Mouse (Mus musculus) forebrain, embryonic 11.5 days (tissue): ENCODE measurements around the gene Atr. TPM values are rescaled to one million over a fixed set of nuclear protein-coding genes. Genes with fewer than 3 reads are reported as not detected.
"Not testable (repeated sequence)": the region's sequence is repeated elsewhere in the genome, so short reads cannot be mapped to it uniquely, and the experiment has no call there.

Source experiments
- ATAC-seq: fragments of 200-750 bp; cut with Nextera tagmentation; replicated peaks from 2 replicates; pipeline ENCODE4 v1.8.0; 2017; ENCODE audit warnings: moderate TSS enrichment; ENCODE audit not compliant: low FRiP score
- DNase-seq: peaks from one replicate; pipeline ENCODE4 v3.0.0-alpha.2; 2017; ENCODE audit warnings: low spot score
- H3K27ac ChIP-seq: fragments of 300-500 bp; sonication (generic); 2 replicates; pipeline ENCODE4 v1.5.1; 2014; ENCODE audit warnings: low read depth, low read length
- H3K27me3 ChIP-seq: fragments of 300-500 bp; sonication (generic); 2 replicates; pipeline ENCODE4 v1.6.1; 2014; ENCODE audit warnings: mild to moderate bottlenecking, low read length, mixed read lengths; ENCODE audit not compliant: control insufficient read depth, insufficient read depth
- H3K36me3 ChIP-seq: fragments of 300-500 bp; sonication (generic); 2 replicates; pipeline ENCODE4 v1.6.1; 2014; ENCODE audit warnings: mild to moderate bottlenecking, low read length, moderate library complexity, mixed read lengths; ENCODE audit not compliant: control insufficient read depth, insufficient read depth
- H3K4me1 ChIP-seq: fragments of 300-500 bp; sonication (generic); replicated peaks from 2 replicates; pipeline ENCODE4 v1.6.1; 2014; ENCODE audit warnings: low read length, mixed read lengths; ENCODE audit not compliant: control insufficient read depth, insufficient read depth
- H3K4me2 ChIP-seq: fragments of 300-500 bp; sonication (generic); 2 replicates; pipeline ENCODE4 v1.6.1; 2014; ENCODE audit warnings: low read depth, mild to moderate bottlenecking, low read length, moderate library complexity, mixed read lengths; ENCODE audit not compliant: severe bottlenecking
- H3K4me3 ChIP-seq: fragments of 300-500 bp; sonication (generic); 2 replicates; pipeline ENCODE4 v1.5.1; 2014; ENCODE audit warnings: low read depth, low read length
- H3K9ac ChIP-seq: fragments of 300-500 bp; sonication (generic); 2 replicates; pipeline ENCODE4 v1.6.1; 2014; ENCODE audit warnings: low read length
- H3K9me3 ChIP-seq: fragments of 300-500 bp; sonication (generic); 2 replicates; pipeline ENCODE4 v1.6.1; 2016; ENCODE audit warnings: low read length, mixed read lengths; ENCODE audit not compliant: control insufficient read depth
- WGBS: fragments of 180-500 bp; shearing (Covaris S2); extraction: QIAGEN DNeasy Blood & Tissue Kit; methylation state at CpG from one replicate; pipeline ENCODE4 v1.1.7; 2014; 5-methylcytosine and 5-hydroxymethylcytosine counted together
- polyA plus RNA-seq: library from polyadenylated mRNA; unstranded; fragments of >200 nt; fragmentation: Nextera tagmentation; extraction: Ambion mirVana; gene quantifications from 2 replicates; pipeline ENCODE4 v1.2.1, GENCODE M21; 2014

The Atr gene
- polyA plus RNA-seq, 1 experiment from 2014 or later, result 30.3 TPM

DNA sequence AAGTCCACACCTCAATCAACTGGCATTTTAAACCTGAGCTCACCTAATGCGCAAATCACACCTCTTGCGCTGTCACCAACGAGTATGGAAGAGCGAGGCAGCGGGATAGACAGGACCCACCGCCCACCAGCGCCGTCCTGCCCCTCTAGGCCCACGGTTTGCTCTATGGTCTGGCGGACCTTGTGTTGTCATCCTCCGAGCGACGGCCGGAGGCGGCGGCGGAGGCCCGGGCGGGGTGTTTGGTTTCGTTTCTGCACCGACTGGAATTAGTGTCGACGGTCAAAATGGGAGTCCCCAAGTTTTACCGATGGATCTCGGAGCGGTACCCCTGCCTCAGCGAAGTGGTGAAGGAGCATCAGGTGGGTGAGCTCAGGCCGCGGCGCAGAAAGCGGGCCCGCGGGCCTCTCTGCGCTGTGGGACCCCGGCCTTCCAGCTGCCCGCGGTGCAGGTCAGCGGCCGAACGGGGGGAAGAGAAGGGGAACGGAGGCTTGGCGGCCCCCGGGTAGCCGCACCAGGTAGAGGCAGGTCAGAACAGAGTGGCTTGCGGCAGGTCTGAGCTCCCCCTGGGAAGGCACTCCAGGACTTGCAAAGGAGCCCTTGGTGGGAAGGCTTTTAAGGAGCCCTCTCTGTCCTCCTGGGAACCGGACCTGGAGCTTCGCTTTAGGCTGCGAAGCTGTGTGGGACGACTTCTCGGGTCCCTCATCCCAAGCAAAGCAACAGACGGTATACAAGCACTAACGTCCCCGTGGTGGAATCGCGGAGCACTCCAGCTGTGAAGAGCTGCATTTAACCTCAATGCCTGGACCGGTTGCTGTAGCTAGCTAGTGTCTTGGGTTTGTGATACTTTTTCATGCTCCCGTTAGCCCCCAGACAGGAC lies 97.4 kb downstream of the Atr start, which contains the start of gene Xrn1:
Gene Xrn1 (plus strand): TSS at position 176 of the 877 bp plus-strand sequence.
- ATAC-seq, result peak; percentile 99
- Histone ChIP-seq H3K4me2 (peak within 1 kb of the TSS; percentile 81), H3K4me3 (peak within 1 kb of the TSS; percentile 91), H3K27ac (peak within 1 kb of the TSS; percentile 77), H3K36me3 (no peaks in the 10 kb centered on the region), H3K9me3 (no peaks in the 10 kb centered on the region), H3K9ac (peak within 1 kb of the TSS; percentile 95), H3K27me3 (no peaks in the 10 kb centered on the region), H3K4me1 (no peaks in the 10 kb centered on the region)
- DNase-seq, result peak; percentile 96
- under 1% methylated on average over 57 of the region's 57 CpGs for WGBS

DNA sequence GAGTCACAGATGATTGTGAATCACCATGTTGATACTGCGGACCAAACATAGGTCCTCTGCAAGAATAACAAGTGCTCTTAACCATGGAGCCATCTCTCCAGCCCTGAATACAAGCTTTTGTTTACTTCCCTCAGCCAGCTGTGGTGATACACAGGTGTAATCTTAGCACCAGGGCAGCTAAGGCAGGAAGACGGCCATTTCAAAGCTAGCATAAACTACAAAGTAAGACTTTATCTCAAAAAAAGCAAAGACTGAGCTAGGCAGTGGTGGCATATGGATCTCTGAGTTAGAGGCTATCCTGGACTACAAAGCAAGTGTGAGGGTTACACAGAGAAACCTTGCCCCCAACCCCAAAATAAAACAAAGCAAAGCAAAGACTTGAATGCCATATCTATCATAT lies 100.2 kb downstream of the Atr start:
- 92% methylated on average over 2 of the region's 2 CpGs for WGBS
- DNase-seq, result no peak
- no peak overlapping the region for H3K4me3 ChIP-seq

DNA sequence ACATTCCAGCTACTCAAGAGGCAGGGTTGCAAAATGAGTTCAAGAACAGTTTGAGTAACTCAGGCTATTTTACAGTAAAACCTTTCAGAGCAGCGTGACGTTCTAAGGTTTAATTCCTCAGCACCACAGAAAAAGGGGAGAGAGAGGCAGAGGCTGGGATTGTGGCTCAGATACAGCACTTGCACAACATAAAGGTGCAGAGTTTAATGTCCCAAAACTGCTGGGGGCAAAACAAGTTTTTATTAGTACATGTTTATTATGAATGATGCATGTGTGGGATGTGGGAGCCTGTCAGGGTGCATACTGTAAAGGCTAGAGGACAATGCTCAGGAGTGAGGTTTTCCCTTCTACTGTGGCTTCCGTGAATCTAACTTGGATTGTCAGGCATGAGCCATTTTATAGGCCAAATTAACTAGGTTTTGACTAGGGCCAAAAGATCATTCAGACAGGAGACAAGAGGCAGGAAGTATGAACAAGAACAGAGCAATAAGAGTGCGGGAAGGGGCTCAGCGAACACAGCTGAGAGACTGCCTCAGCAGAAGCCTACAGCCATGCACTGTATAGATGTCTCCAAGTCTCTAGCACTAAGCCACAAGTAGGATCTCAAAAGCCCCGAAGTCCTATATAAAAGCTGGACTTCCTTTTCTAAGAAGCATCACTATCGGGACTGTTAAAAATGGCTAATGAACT lies 100.8 kb downstream of the Atr start:
- no peak overlapping the region for H3K27ac ChIP-seq
- H3K27me3 ChIP-seq, result no peaks in the 10 kb centered on the region
- ATAC-seq (no peak), DNase-seq (no peak)
- H3K4me3 ChIP-seq, result no peak overlapping the region
- H3K9me3 ChIP-seq, result no peaks in the 10 kb centered on the region
- H3K4me2 ChIP-seq, result no peak overlapping the region
- H3K4me1 ChIP-seq, result no peaks in the 10 kb centered on the region
- 95% methylated on average over 7 of the region's 7 CpGs for WGBS
- no peak overlapping the region for H3K9ac ChIP-seq
- no peaks in the 10 kb centered on the region for H3K36me3 ChIP-seq

More for the DNA sequence above, 100.2 kb downstream of the Atr start:
- Histone ChIP-seq H3K27me3 (no peaks in the 10 kb centered on the region), H3K4me1 (no peaks in the 10 kb centered on the region), H3K36me3 (no peaks in the 10 kb centered on the region), H3K9ac (no peak overlapping the region), H3K27ac (no peak overlapping the region), H3K4me2 (no peak overlapping the region), H3K9me3 (no peaks in the 10 kb centered on the region)
- no peak for ATAC-seq

DNA sequence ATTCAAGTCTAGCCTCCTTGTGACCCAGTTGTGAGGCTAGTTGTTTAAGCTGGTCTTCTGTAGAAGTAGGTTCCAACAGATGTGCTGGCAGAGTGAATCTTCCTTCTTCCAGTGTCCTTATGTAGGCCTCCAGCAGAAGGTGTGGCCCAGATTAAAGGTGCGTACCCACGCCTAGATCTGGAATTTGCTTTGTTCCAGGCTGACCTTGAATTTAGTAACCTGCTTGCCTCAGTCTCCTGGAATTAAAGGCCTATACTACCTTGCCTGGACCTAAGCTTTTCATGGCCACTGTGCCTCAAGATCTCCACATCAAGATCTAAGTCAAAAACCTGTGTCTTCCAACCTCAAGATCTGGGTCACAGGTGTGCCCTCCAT lies 101.3 kb downstream of the Atr start:
- not testable (repeated sequence) for H3K36me3 ChIP-seq, H3K9ac ChIP-seq, DNase-seq, H3K27me3 ChIP-seq, H3K9me3 ChIP-seq, H3K4me2 ChIP-seq, ATAC-seq, H3K4me3 ChIP-seq, H3K4me1 ChIP-seq, H3K27ac ChIP-seq
- WGBS, result 92% methylated on average over 2 of the region's 2 CpGs

DNA sequence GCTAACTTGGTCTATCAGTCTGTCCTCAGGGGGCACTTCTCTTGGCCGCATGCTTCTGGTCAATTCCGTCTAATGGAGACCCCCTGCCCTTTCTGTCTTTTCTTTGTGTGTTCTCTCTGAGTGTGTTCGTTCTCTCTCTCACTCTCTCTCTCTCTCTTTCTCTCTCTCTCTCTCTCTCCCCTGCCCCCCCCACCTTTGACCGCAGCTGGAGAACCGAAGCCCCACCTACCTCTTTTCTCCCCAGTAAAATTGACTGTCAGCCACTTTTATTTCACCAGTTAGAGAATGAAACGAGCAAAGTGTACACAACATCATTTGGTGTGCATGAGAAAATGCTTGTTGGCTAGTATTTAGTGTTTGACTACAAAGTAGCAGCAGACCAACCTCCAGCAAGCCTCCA lies 101.8 kb downstream of the Atr start:
- DNase-seq (no peak), ATAC-seq (no peak)
- H3K27ac ChIP-seq, result no peak overlapping the region
- H3K27me3 ChIP-seq, result no peaks in the 10 kb centered on the region
- no peaks in the 10 kb centered on the region for H3K36me3 ChIP-seq
- H3K9ac ChIP-seq, result no peak overlapping the region
- H3K4me3 ChIP-seq, result no peak overlapping the region
- no peak overlapping the region for H3K4me2 ChIP-seq
- no peaks in the 10 kb centered on the region for H3K9me3 ChIP-seq
- 80% methylated on average over 6 of the region's 6 CpGs for WGBS
- no peaks in the 10 kb centered on the region for H3K4me1 ChIP-seq

DNA sequence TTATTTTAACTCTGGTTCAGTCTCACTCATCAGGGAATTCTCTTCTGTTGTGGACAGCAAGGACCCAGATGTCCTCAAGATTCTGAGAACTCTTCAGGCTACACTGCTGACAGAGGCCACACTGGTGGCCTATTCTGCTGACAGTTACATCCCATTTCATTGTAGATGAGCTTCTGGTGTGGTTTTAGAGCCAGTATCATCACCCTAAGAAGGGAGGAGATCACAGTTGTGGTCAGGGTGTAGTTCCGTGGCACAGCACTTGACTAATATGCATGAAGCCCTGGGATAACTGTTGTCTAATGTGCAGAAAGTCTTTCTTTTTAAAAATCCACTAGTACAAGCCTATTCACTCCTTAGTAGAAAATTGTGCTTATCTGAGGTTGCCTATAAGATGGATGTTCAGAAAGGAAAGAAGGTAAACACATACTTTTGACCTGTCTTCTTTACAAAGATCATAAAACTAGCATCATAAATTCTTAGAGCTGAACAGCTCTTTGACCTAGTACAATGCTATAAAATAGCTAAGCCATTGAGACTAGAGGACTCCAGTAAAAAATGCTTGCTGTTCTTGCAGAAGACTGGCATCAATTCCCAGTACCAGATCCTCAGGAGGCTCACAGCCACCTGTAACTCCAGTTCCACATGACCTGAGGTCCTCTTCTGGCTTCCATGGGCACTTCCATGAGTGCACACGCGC lies 102.5 kb downstream of the Atr start:
- Histone ChIP-seq H3K4me2 (no peak overlapping the region), H3K9ac (no peak overlapping the region), H3K4me3 (no peak overlapping the region), H3K4me1 (no peaks in the 10 kb centered on the region), H3K9me3 (no peaks in the 10 kb centered on the region), H3K27me3 (no peaks in the 10 kb centered on the region), H3K27ac (no peak overlapping the region), H3K36me3 (no peaks in the 10 kb centered on the region)
- no peak for DNase-seq
- no peak for ATAC-seq
- WGBS, result 95% methylated on average over 3 of the region's 3 CpGs

DNA sequence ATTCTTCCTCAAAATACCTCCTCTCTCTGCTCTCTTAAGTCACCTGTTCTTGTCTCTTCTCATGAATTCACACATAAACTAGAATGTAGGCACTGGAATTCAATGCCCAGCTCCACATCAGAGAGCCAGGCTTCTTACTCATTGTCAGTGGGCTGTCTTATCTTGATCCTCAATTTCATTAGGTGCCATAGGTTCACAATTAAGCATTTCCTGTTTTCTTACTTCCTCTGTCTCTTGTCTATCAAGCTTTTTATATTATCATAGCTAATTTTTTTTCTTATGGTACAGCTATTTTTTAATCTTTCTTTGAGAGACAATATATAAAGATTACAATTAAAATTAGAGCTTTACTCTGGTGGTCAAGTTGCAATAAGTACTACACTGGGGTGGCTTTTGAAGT lies 103.7 kb downstream of the Atr start:
- H3K27me3 ChIP-seq, result no peaks in the 10 kb centered on the region

DNA sequence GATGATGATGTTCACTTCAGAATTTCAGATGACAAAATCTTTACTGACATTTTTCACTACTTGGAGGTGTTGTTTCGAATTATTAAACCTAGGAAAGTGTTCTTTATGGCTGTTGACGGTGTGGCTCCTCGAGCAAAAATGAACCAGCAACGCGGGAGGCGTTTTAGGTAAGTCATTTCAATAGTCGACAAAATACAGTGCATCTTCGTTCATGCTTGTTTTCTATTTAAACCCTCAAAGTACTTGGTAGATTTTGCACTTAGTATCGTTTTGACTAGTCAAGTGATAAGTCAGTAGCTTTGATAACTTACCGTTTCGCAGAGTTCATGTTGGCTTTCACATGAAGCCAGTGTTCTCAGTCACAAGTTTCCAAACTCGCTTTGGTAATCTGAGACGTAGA lies 106.6 kb downstream of the Atr start:
- WGBS, result 93% methylated on average over 13 of the region's 13 CpGs
- H3K27ac ChIP-seq, result no peak overlapping the region

More for the DNA sequence above, 103.7 kb downstream of the Atr start:
- H3K9ac ChIP-seq, result no peak overlapping the region
- H3K4me1 ChIP-seq, result no peaks in the 10 kb centered on the region
- H3K36me3 ChIP-seq, result no peaks in the 10 kb centered on the region
- DNase-seq, result no peak
- no peak overlapping the region for H3K4me2 ChIP-seq
- H3K4me3 ChIP-seq, result no peak overlapping the region
- H3K27ac ChIP-seq, result no peak overlapping the region
- H3K9me3 ChIP-seq, result no peaks in the 10 kb centered on the region
- ATAC-seq, result no peak

More for the DNA sequence above, 106.6 kb downstream of the Atr start:
- no peak overlapping the region for H3K4me2 ChIP-seq
- no peak overlapping the region for H3K9ac ChIP-seq
- H3K27me3 ChIP-seq, result no peaks in the 10 kb centered on the region
- H3K36me3 ChIP-seq, result no peaks in the 10 kb centered on the region
- H3K9me3 ChIP-seq, result no peaks in the 10 kb centered on the region
- ATAC-seq, result no peak
- H3K4me3 ChIP-seq, result no peak overlapping the region
- no peak for DNase-seq
- no peaks in the 10 kb centered on the region for H3K4me1 ChIP-seq
